Mouse (Mus musculus) cerebellum, adult 2 months (tissue): Measurements from ENCODE around the gene Mpp1. TPM values are rescaled to one million over a fixed set of nuclear protein-coding genes. Genes with fewer than 3 reads are reported as not detected.

ENCODE experiments used
- DNase-seq, 2 experiments: peaks; one replicate each; pipeline ENCODE4 v3.0.0; 2021
- H3K27ac ChIP-seq: fragments of 200-500 bp; 2 replicates; pipeline ENCODE4 v1.5.1; 2012; ENCODE audit warnings: low read length, control low read depth, inconsistent platforms; ENCODE audit not compliant: insufficient read depth
- H3K27me3 ChIP-seq: fragments of 200-500 bp; 2 replicates; pipeline ENCODE4 v1.6.1; 2012; ENCODE audit warnings: inconsistent platforms, mild to moderate bottlenecking, low read length, moderate library complexity; ENCODE audit not compliant: control insufficient read depth, insufficient read depth
- H3K4me1 ChIP-seq: fragments of 200-500 bp; 2 replicates; pipeline ENCODE4 v1.6.1; 2011; ENCODE audit warnings: low read length; ENCODE audit not compliant: control insufficient read depth, insufficient read depth
- H3K4me3 ChIP-seq: fragments of 200-500 bp; replicated peaks from 2 replicates; pipeline ENCODE3; 2011; ENCODE audit warnings: mild to moderate bottlenecking, low read depth, low read length, control low read depth; ENCODE audit not compliant: insufficient read depth
- CTCF ChIP-seq: fragments of 200-500 bp; IDR thresholded peaks from 2 replicates; pipeline ENCODE4 v1.5.1; 2011; ENCODE audit warnings: low read depth, mild to moderate bottlenecking, control low read depth, low read length, moderate library complexity, borderline replicate concordance; ENCODE audit not compliant: insufficient read depth
- POLR2A ChIP-seq: fragments of 200-500 bp; IDR thresholded peaks from 2 replicates; pipeline ENCODE4 v1.6.1; 2011; ENCODE audit warnings: low read length, control low read depth, borderline replicate concordance; ENCODE audit not compliant: insufficient read depth
- WGBS: fragments of 180-500 bp; shearing (Covaris S2); methylation state at CpG from one replicate; pipeline ENCODE4 v1.1.7; 2018; 5-methylcytosine and 5-hydroxymethylcytosine counted together
- polyA plus RNA-seq: library from polyadenylated mRNA; depleted of rRNA; stranded (reverse); fragments of >200 nt; gene quantifications from 2 replicates; pipeline ENCODE4 v1.2.3, GENCODE M21; 2012; rRNA removed

The Mpp1 gene
- polyA plus RNA-seq, 1 experiment = 45.3 TPM

- H3K4me1 ChIP-seq = no peaks in the 10 kb centered on the region
- H3K4me3 ChIP-seq = no peak overlapping the region
- H3K27me3 ChIP-seq = no peaks in the 10 kb centered on the region
- H3K27ac ChIP-seq = no peak overlapping the region
- no peak for TF ChIP-seq CTCF
- TF ChIP-seq POLR2A = no peak
- 86% methylated on average over 8 of the region's 8 CpGs for WGBS
- no peak for DNase-seq
Measured at GRCm38 (mm10) chrX:75098799-75099198, 32.0 kb downstream of the Mpp1 start.

DNA sequence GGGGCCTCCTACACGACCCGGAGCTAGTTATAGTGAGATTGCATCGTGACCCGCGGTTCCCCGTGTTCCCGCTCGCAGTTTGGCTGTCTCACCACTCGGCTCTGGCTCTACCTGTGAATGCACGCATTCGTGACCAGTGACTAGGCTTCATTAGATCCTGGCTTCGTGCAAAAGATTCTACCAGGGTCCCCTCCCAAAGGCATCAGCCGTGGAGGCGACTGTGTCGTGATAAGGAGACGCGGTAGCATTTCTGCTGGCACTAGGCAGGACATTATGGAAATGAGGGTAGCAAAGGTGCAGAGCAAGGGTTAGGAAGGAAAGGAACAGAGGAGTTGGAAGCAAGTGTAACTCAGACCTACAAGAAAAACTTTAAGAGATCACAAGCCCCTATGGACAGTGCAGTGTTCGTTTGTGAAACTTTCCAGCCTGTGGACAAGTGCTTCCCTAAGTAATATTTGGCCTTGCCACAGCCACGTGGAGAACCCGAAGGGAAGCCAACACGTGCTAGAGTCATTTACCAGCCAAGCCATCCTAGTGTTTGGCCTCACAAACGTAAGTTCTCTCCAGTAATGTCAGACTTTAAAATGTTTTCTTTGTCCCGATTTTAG lies 34.5 kb downstream of the Mpp1 start:
- Histone ChIP-seq H3K27me3 (no peaks in the 10 kb centered on the region), H3K4me3 (peak overlapping the region; percentile 92), H3K27ac (no peak overlapping the region), H3K4me1 (no peaks in the 10 kb centered on the region)
- DNase-seq = peak in 1 of 2 experiments; percentile 10
- TF ChIP-seq POLR2A (no peak; the same call in 1 of the 2 replicates), CTCF (no peak)
- 6% methylated on average over 23 of the region's 23 CpGs for WGBS

GRCm38 (mm10) chrX:75095369-75096162 lies 35.2 kb downstream of the Mpp1 start, which contains the start of gene Dkc1:
Gene Dkc1, plus strand, starts transcription at chrX:75095854.
- TF ChIP-seq POLR2A (peak; percentile 51; the same call in 1 of the 2 replicates), CTCF (no peak)
- Histone ChIP-seq H3K4me3 (peak within 1 kb of the TSS; percentile 92), H3K4me1 (no peaks in the 10 kb centered on the region), H3K27ac (no peak within 1 kb of the TSS), H3K27me3 (no peaks in the 10 kb centered on the region)
- DNase-seq = peak; percentile 90 to 93
- 11% methylated on average over 29 of the region's 29 CpGs for WGBS

- Histone ChIP-seq H3K4me1 (no peaks in the 10 kb centered on the region), H3K27me3 (no peaks in the 10 kb centered on the region), H3K27ac (no peak overlapping the region), H3K4me3 (no peak overlapping the region)
- WGBS = 13% methylated on average over 1 of the region's 1 CpGs
- no peak for TF ChIP-seq CTCF
- no peak for TF ChIP-seq POLR2A
- no peak for DNase-seq
Measured at GRCm38 (mm10) chrX:75085654-75086053, 45.2 kb downstream of the Mpp1 start.

DNA sequence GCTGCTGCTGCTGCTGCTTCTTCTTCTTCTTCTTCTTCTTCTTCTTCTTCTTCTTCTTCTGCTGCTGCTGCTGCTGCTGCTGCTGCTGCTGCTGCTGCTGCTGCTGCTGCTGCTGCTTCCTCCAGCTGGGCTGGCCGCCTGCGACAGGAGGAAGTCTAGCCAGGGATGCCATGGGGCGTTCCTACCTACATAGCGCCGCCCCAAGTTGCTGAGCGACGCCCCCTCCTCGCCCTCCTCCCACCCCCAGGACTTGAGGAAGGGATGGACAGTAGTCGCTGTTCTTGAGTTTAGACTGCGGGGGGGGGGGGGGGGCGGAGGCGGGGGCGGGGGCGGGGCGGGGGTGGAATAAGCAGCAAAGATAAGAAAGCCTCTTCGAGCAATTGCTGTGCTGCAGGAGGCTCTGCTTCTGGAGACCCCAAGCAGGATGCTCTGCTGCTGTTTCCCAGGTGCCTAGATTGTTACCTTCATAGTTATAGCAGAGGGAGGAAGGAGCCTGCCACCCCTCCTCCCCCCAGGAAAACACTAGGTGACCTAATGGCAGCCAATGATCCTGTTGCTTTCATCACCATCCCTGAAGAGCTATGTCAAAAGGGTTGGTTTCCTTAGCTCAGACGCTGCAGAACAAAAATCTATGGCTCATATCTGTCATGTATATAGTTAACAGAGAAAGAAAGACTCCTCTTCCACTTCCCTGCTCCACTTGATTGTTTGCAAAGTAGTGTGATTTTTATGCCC lies 45.9 kb downstream of the Mpp1 start, which contains the start of gene Gab3:
Gene Gab3, minus strand, starts transcription at position 685 of the 735 bp plus-strand sequence.
- Histone ChIP-seq H3K27me3 (no peaks in the 10 kb centered on the region), H3K27ac (peak within 1 kb of the TSS; percentile 73; the same call in 1 of the 2 replicates), H3K4me1 (no peaks in the 10 kb centered on the region), H3K4me3 (peak within 1 kb of the TSS; percentile 97)
- peak; percentile 41 to 55 for DNase-seq
- TF ChIP-seq POLR2A (no peak), CTCF (no peak)
- WGBS = 3% methylated on average over 11 of the region's 17 CpGs

DNA sequence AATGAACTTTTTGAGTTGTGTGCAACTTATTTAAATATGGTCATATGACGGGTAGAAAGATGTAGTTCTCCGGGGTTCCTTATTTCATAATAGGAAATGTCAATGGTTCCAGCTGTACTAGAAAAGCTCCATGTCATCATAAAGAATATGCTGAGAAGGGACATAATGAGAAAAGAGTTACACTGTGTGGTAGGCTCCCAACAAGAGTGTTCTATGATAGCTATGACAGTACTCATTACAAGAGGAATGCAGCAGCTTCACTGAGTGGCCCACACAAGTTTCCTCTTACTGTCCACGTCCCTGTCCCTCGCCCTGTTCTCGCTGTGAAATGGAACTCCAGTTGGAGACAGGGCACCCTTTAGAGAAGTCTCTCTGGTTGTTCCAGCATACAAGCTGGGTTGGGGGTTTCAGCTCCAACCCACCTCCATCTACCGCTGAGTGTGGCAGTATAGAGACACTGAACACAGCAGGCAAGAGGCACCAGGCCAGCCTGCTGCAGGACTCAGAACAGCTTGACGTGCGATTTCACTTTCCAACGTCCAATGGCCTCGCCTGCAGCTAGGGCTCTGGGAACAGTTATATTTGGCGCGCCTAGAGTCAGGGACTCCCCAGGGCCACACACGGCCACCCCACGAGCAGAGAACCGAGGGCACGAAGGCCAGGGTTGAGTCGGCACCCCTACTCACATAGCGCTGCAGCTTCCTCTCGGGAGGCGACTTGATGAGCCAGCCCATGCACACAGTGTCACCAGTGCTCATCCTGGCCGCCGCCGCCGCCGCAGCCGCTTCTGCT lies 46.6 kb downstream of the Mpp1 start:
- peak; percentile 49 for DNase-seq
- Histone ChIP-seq H3K27ac (peak overlapping the region; percentile 73; the same call in 1 of the 2 replicates), H3K4me3 (peak overlapping the region; percentile 97), H3K27me3 (no peaks in the 10 kb centered on the region), H3K4me1 (no peaks in the 10 kb centered on the region)
- TF ChIP-seq POLR2A = no peak
- no peak for TF ChIP-seq CTCF
- 8% methylated on average over 25 of the region's 26 CpGs for WGBS

- TF ChIP-seq CTCF (no peak), POLR2A (no peak)
- DNase-seq = no peak
- 76% methylated on average over 2 of the region's 2 CpGs for WGBS
- Histone ChIP-seq H3K4me3 (no peak overlapping the region), H3K27ac (no peak overlapping the region), H3K27me3 (no peaks in the 10 kb centered on the region), H3K4me1 (no peaks in the 10 kb centered on the region)
Measured at GRCm38 (mm10) chrX:75082351-75082750, 48.5 kb downstream of the Mpp1 start.

Other genes starting within 250 kb of the Mpp1 start
- 1.6 and 1.8 TPM in 2 replicates for gene Gab3, start 45.6 kb downstream of the Mpp1 start, polyA plus RNA-seq
- gene Dkc1, start 35.2 kb downstream of the Mpp1 start, polyA plus RNA-seq = 43.9 and 48.8 TPM in 2 replicates
- gene Smim9, start 32.8 kb upstream of the Mpp1 start, polyA plus RNA-seq = not detected in 2 replicates